Mouse (Mus musculus) forebrain, embryonic 10.5 days (tissue): ENCODE data around the gene Pmfbp1. TPM values are rescaled to one million over a fixed set of nuclear protein-coding genes. Genes with fewer than 3 reads are reported as not detected.
"Not testable (repeated sequence)": the region's sequence is repeated elsewhere in the genome, so short reads cannot be mapped to it uniquely, and the experiment has no call there.

Experiments used
- DNase-seq: peaks from one replicate; pipeline ENCODE4 v3.0.0-alpha.2; 2017; ENCODE audit warnings: low spot score; ENCODE audit errors: extremely low spot score
- H3K27ac ChIP-seq: fragments of 300-500 bp; sonication (generic); 2 replicates; pipeline ENCODE4 v1.5.1; 2016; ENCODE audit warnings: mild to moderate bottlenecking
- H3K27me3 ChIP-seq: fragments of 300-500 bp; sonication (generic); 2 replicates; pipeline ENCODE4 v1.6.1; 2016; ENCODE audit warnings: mild to moderate bottlenecking; ENCODE audit not compliant: poor library complexity, severe bottlenecking
- H3K36me3 ChIP-seq: fragments of 300-500 bp; sonication (generic); replicated peaks from 2 replicates; pipeline ENCODE4 v1.6.1; 2016; ENCODE audit warnings: mild to moderate bottlenecking, moderate library complexity
- H3K4me1 ChIP-seq: fragments of 300-500 bp; sonication (generic); 2 replicates; pipeline ENCODE4 v1.6.1; 2016
- H3K4me3 ChIP-seq: fragments of 300-500 bp; sonication (generic); 2 replicates; pipeline ENCODE4 v1.5.1; 2016; ENCODE audit warnings: mild to moderate bottlenecking, moderate library complexity
- H3K9me3 ChIP-seq: fragments of 300-500 bp; sonication (generic); 2 replicates; pipeline ENCODE4 v1.6.1; 2016; ENCODE audit warnings: mild to moderate bottlenecking, moderate library complexity
- WGBS: fragments of 180-500 bp; shearing (Covaris S2); methylation state at CpG from one replicate; pipeline ENCODE4 v1.1.7; 2016; 5-methylcytosine and 5-hydroxymethylcytosine counted together
- polyA plus RNA-seq: library from polyadenylated mRNA; unstranded; fragments of >200 nt; fragmentation: Nextera tagmentation; extraction: Ambion mirVana; gene quantifications from 2 replicates; pipeline ENCODE4 v1.2.1, GENCODE M21; 2016

The Pmfbp1 gene
- polyA plus RNA-seq, result 0.09 TPM in 2 replicates

DNA sequence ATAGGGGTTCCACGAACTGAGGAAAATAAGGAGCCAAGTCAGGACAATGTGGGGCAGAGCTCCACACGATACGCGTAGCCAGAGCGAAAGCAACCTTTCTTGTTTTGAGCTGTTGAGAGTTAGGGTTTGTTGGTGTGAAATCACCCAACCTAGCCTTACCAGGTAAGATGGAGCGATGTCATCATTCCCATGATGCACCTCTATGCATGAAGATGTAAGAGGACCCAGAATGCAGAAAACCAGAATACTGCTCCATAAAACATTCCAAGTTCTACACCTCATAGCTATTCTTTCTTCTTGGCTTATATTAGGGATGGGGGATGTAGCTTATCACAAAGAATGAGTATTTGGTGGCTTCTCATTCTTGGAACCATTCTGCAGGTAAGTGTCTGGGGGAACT lies at the start of gene Pmfbp1:
Pmfbp1 (plus strand) TSS at position 301 of the 400 bp plus-strand sequence.
- no peaks in the 10 kb centered on the region for H3K27me3 ChIP-seq
- no peaks in the 10 kb centered on the region for H3K9me3 ChIP-seq
- 93% methylated on average over 6 of the region's 6 CpGs for WGBS
- no peak for DNase-seq
- no peaks in the 10 kb centered on the region for H3K36me3 ChIP-seq
- no peaks in the 10 kb centered on the region; the same call in 1 of the 2 replicates for H3K4me1 ChIP-seq
- no peak within 1 kb of the TSS for H3K4me3 ChIP-seq
- H3K27ac ChIP-seq, result no peak within 1 kb of the TSS

- not testable (repeated sequence) for H3K27me3 ChIP-seq, H3K4me1 ChIP-seq, DNase-seq, H3K27ac ChIP-seq, H3K36me3 ChIP-seq, H3K9me3 ChIP-seq, H3K4me3 ChIP-seq
- WGBS, result 33% methylated on average over 7 of the region's 7 CpGs
Measured at GRCm38 (mm10) chr8:109446896-109447295, 46.9 kb upstream of the Pmfbp1 start.

DNA sequence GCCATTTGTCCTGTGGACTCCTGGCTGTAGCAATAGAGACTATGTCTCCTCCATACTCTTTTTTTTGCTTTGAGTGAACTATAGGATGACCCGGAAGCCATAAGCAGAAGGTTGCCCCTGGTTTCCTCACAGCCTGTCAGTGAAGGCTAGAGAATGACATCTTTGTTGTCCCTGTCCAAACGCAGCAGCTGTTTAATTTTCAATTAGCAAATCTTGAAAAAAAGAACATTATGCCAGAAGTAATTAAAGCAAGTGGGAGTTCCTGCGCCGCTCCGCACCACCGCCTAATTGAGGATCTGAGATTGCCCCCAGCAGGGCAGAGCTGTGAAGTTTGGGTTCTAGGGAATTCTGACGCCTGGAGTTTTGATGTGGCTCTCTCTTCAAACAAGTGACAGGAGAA lies 42.8 kb upstream of the Pmfbp1 start:
- 0 out of 2 replicates have a peak, but pooled peaks cover 6% of the 10 kb centered on the region for H3K27me3 ChIP-seq
- H3K9me3 ChIP-seq, result peaks cover 4% of the 10 kb centered on the region; the same call in 1 of the 2 replicates
- H3K4me3 ChIP-seq, result no peak overlapping the region
- 53% methylated on average over 7 of the region's 7 CpGs for WGBS
- no peaks in the 10 kb centered on the region for H3K36me3 ChIP-seq
- no peak for DNase-seq
- no peak overlapping the region for H3K27ac ChIP-seq
- peaks cover 9% of the 10 kb centered on the region; the same call in 1 of the 2 replicates for H3K4me1 ChIP-seq

DNA sequence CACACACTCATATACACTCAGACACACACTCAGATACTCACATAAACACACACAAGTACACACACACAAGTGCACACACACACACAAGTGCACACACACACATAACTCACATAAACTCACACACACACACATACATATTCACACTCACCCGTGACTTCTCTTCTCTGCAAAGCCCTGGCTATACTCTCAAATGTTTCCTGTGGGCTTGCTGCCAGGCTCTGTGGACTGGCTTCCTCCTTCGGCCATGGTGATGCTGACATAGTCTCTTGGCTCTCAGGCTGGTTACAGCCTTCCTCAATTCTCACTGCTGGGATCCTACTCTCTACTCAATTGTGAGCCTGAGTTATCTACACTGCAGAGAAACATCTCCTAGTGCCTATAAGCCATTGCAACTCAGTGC lies 38.7 kb upstream of the Pmfbp1 start:
- Histone ChIP-seq H3K9me3 (peaks cover 4% of the 10 kb centered on the region; the same call in 1 of the 2 replicates), H3K4me1 (peaks cover 14% of the 10 kb centered on the region), H3K4me3 (no peak overlapping the region), H3K36me3 (no peaks in the 10 kb centered on the region), H3K27ac (no peak overlapping the region), H3K27me3 (0 out of 2 replicates have a peak, but pooled peaks cover 6% of the 10 kb centered on the region)
- WGBS, result 91% methylated on average over 2 of the region's 2 CpGs
- DNase-seq, result no peak

DNA sequence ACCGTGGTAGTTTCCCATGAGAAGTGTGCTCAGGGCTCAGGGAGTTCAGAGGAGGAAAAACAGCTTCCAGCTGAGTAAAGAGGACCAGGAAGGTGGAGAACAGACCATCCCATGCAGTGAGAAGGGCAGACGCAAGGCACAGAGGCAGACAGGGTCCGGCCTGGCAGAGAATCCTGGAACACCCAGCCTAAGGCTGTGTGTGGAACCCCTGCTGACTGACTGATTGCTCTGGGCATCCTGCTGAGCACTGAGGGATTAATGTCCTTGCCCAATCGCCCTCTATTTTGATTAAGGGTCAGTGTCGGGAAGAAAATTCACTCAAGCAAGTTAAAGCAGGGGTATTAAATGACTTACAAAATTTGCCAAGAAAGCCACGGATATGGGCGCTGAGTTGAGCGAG lies 36.4 kb upstream of the Pmfbp1 start:
- Histone ChIP-seq H3K4me1 (peaks cover 4% of the 10 kb centered on the region), H3K27ac (peak overlapping the region; percentile 44; the same call in 1 of the 2 replicates), H3K4me3 (no peak overlapping the region), H3K36me3 (no peaks in the 10 kb centered on the region), H3K9me3 (no peaks in the 10 kb centered on the region), H3K27me3 (0 out of 2 replicates have a peak, but pooled peaks cover 6% of the 10 kb centered on the region)
- DNase-seq, result no peak
- WGBS, result 45% methylated on average over 8 of the region's 8 CpGs

- no peaks in the 10 kb centered on the region for H3K9me3 ChIP-seq
- H3K4me3 ChIP-seq, result no peak overlapping the region
- WGBS, result 85% methylated on average over 12 of the region's 12 CpGs
- H3K27me3 ChIP-seq, result no peaks in the 10 kb centered on the region
- H3K27ac ChIP-seq, result peak overlapping the region; percentile 46; the same call in 1 of the 2 replicates
- DNase-seq, result no peak
- H3K4me1 ChIP-seq, result peaks cover 11% of the 10 kb centered on the region
- no peaks in the 10 kb centered on the region for H3K36me3 ChIP-seq
Measured at GRCm38 (mm10) chr8:109458580-109458979, 35.2 kb upstream of the Pmfbp1 start.

- H3K9me3 ChIP-seq, result no peaks in the 10 kb centered on the region
- peaks cover 29% of the 10 kb centered on the region for H3K27me3 ChIP-seq
- no peaks in the 10 kb centered on the region for H3K36me3 ChIP-seq
- H3K4me3 ChIP-seq, result no peak overlapping the region
- peaks cover 49% of the 10 kb centered on the region for H3K4me1 ChIP-seq
- no peak for DNase-seq
- H3K27ac ChIP-seq, result peak overlapping the region; percentile 73; the same call in 1 of the 2 replicates
- 87% methylated on average over 2 of the region's 2 CpGs for WGBS
Measured at GRCm38 (mm10) chr8:109463075-109463474, 30.8 kb upstream of the Pmfbp1 start.

GRCm38 (mm10) chr8:109463677-109464313 lies 30.0 kb upstream of the Pmfbp1 start:
- peaks cover 56% of the 10 kb centered on the region for H3K4me1 ChIP-seq
- H3K4me3 ChIP-seq, result peak overlapping the region; percentile 16
- 27% methylated on average over 13 of the region's 13 CpGs for WGBS
- DNase-seq, result no peak
- H3K36me3 ChIP-seq, result no peaks in the 10 kb centered on the region
- peaks cover 32% of the 10 kb centered on the region for H3K27me3 ChIP-seq
- peak overlapping the region; percentile 73 for H3K27ac ChIP-seq
- no peaks in the 10 kb centered on the region for H3K9me3 ChIP-seq

GRCm38 (mm10) chr8:109464451-109464891 lies 29.4 kb upstream of the Pmfbp1 start:
- peak overlapping the region; percentile 16 for H3K4me3 ChIP-seq
- 47% methylated on average over 15 of the region's 15 CpGs for WGBS

DNA sequence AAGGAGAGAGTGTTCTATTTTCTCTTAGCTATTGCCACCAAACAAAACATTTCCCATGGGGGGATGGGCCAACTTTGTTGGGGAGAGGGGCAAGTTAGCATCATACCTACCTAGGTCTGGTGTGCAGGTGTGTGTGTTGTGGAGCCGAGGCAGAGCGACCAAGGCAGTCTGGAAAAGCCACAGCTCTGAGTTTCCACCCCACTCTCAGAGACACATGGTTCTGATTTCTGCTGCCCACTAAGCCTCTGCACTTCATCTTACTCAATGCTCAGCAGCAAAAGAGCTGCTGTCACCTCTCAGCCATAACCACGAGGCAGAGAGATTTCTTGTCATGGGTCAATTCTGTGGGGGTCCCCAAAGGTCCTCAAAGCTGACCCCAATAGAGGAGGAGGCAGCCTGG lies 28.8 kb upstream of the Pmfbp1 start:
- no peaks in the 10 kb centered on the region for H3K36me3 ChIP-seq
- no peak overlapping the region for H3K4me3 ChIP-seq
- H3K4me1 ChIP-seq, result peaks cover 68% of the 10 kb centered on the region
- H3K27ac ChIP-seq, result peak overlapping the region; percentile 63
- no peak for DNase-seq
- peaks cover 32% of the 10 kb centered on the region for H3K27me3 ChIP-seq
- WGBS, result 69% methylated on average over 3 of the region's 3 CpGs
- H3K9me3 ChIP-seq, result no peaks in the 10 kb centered on the region

More at GRCm38 (mm10) chr8:109464451-109464891, 29.4 kb upstream of the Pmfbp1 start:
- Histone ChIP-seq H3K27me3 (peaks cover 32% of the 10 kb centered on the region), H3K9me3 (no peaks in the 10 kb centered on the region), H3K4me1 (peaks cover 63% of the 10 kb centered on the region), H3K36me3 (no peaks in the 10 kb centered on the region), H3K27ac (peak overlapping the region; percentile 73)
- DNase-seq, result no peak

DNA sequence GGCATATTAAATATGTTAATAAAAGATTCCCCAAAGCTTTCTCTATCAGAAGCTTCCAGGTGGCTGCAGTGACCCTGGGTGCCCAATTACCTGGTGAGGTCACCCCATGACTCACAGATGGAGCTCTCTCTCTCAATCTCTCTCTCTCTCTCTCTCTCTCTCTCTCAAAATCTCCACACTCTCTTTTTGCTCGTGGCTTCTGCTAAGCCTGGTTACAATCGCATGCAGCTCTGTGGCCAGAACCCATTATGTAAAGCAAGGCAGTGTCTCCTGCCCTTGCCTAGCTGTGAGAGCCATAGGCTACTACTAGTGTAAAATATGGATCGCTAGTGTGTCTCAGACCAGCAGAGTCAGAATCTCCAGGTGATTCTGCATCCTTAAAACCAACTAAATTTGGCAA lies 28.1 kb upstream of the Pmfbp1 start:
- H3K4me3 ChIP-seq, result no peak overlapping the region
- H3K27ac ChIP-seq, result peak overlapping the region; percentile 63; the same call in 1 of the 2 replicates
- no peak for DNase-seq
- H3K27me3 ChIP-seq, result peaks cover 32% of the 10 kb centered on the region
- no peaks in the 10 kb centered on the region for H3K36me3 ChIP-seq
- peaks cover 72% of the 10 kb centered on the region for H3K4me1 ChIP-seq
- 76% methylated on average over 3 of the region's 3 CpGs for WGBS
- no peaks in the 10 kb centered on the region for H3K9me3 ChIP-seq

GRCm38 (mm10) chr8:109467516-109467915 lies 26.3 kb upstream of the Pmfbp1 start:
- WGBS, result 40% methylated on average over 5 of the region's 5 CpGs
- Histone ChIP-seq H3K36me3 (no peaks in the 10 kb centered on the region), H3K4me1 (peaks cover 72% of the 10 kb centered on the region)

DNA sequence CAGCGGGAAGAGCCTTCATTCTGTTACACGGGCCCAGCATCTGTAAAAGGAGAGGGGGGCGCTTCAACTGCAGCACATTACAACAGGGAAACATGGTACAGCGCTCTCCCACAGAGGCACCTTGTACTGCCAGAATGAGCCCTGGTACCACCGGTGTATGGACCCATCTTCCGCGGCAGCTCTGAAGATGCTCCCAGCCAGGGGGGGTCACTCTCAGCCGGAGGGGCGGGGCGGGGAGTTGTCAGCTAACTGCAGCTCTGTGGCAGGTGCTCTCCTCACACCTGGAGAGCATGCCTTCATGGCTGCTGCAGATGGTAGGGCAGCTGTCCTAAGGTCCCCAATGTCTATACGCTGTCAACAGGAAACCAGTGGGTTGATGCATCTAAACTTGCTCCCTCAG lies 25.7 kb upstream of the Pmfbp1 start:
- 83% methylated on average over 11 of the region's 11 CpGs for WGBS
- Histone ChIP-seq H3K4me3 (no peak overlapping the region), H3K27ac (peak overlapping the region; percentile 16), H3K36me3 (no peaks in the 10 kb centered on the region), H3K27me3 (peaks cover 38% of the 10 kb centered on the region), H3K9me3 (no peaks in the 10 kb centered on the region), H3K4me1 (peaks cover 73% of the 10 kb centered on the region)
- DNase-seq, result no peak

More at GRCm38 (mm10) chr8:109467516-109467915, 26.3 kb upstream of the Pmfbp1 start:
- H3K9me3 ChIP-seq, result no peaks in the 10 kb centered on the region
- H3K27me3 ChIP-seq, result peaks cover 38% of the 10 kb centered on the region
- H3K4me3 ChIP-seq, result no peak overlapping the region
- H3K27ac ChIP-seq, result no peak overlapping the region
- DNase-seq, result no peak
